Mouse (Mus musculus) heart, postnatal 0 days (tissue): ENCODE data around the gene Dnajb1. TPM values are rescaled to one million over a fixed set of nuclear protein-coding genes. Genes with fewer than 3 reads are reported as not detected.

Experiments
- ATAC-seq: fragments of 200-750 bp; cut with Nextera tagmentation; 2 replicates; pipeline ENCODE4 v1.8.0; 2017; ENCODE audit warnings: low read depth, moderate number of reproducible peaks, moderate library complexity; ENCODE audit not compliant: insufficient read depth
- DNase-seq: peaks from one replicate; pipeline ENCODE4 v3.0.0-alpha.2; 2016; ENCODE audit warnings: low spot score
- H3K27ac ChIP-seq: fragments of 300-500 bp; sonication (generic); 2 replicates; pipeline ENCODE4 v1.5.1; 2014; ENCODE audit warnings: low read depth, mild to moderate bottlenecking
- H3K27me3 ChIP-seq: fragments of 300-500 bp; sonication (generic); 2 replicates; pipeline ENCODE4 v1.6.1; 2014; ENCODE audit warnings: low read length, mixed read lengths; ENCODE audit not compliant: control insufficient read depth, insufficient read depth
- H3K36me3 ChIP-seq: fragments of 300-500 bp; sonication (generic); replicated peaks from 2 replicates; pipeline ENCODE4 v1.6.1; 2014; ENCODE audit warnings: low read length, mixed read lengths; ENCODE audit not compliant: control insufficient read depth, insufficient read depth
- H3K4me1 ChIP-seq: fragments of 300-500 bp; sonication (generic); 2 replicates; pipeline ENCODE4 v1.6.1; 2014; ENCODE audit warnings: antibody characterized with exemption; ENCODE audit not compliant: control insufficient read depth, insufficient read depth
- H3K4me2 ChIP-seq: fragments of 300-500 bp; sonication (generic); 2 replicates; pipeline ENCODE4 v1.6.1; 2014; ENCODE audit warnings: low read depth, mild to moderate bottlenecking, low read length, moderate library complexity
- H3K4me3 ChIP-seq: fragments of 300-500 bp; sonication (generic); 2 replicates; pipeline ENCODE4 v1.5.1; 2014; ENCODE audit warnings: low read depth, low read length
- H3K9ac ChIP-seq: fragments of 300-500 bp; sonication (generic); replicated peaks from 2 replicates; pipeline ENCODE4 v1.6.1; 2014; ENCODE audit warnings: low read depth, low read length, mixed read lengths
- H3K9me3 ChIP-seq: fragments of 300-500 bp; sonication (generic); replicated peaks from 2 replicates; pipeline ENCODE4 v1.6.1; 2016; ENCODE audit warnings: low read length; ENCODE audit not compliant: control insufficient read depth
- CTCF ChIP-seq: IDR thresholded peaks from 2 replicates; pipeline ENCODE4 v1.5.1; 2016; ENCODE audit warnings: antibody characterized with exemption, control low read depth, low read depth
- EP300 ChIP-seq: IDR thresholded peaks from 2 replicates; pipeline ENCODE4 v1.6.1; 2016; ENCODE audit warnings: antibody characterized with exemption, low read depth
- WGBS: fragments of 180-500 bp; shearing (Covaris S2); extraction: QIAGEN DNeasy Blood & Tissue Kit; methylation state at CpG from one replicate; pipeline ENCODE4 v1.1.7; 2014; 5-methylcytosine and 5-hydroxymethylcytosine counted together
- polyA plus RNA-seq: library from polyadenylated mRNA; unstranded; fragments of >200 nt; fragmentation: Nextera tagmentation; extraction: Ambion mirVana; gene quantifications from 2 replicates; pipeline ENCODE4 v1.2.1, GENCODE M21; 2015
- total RNA-seq: library from RNA; depleted of rRNA; stranded (reverse); fragments of >200 nt; gene quantifications from 2 replicates; pipeline ENCODE4 v1.2.3, GENCODE M21; 2014; ENCODE audit warnings: low replicate concordance

Dnajb1 gene
- total and polyA plus RNA-seq, 2 experiments from 2014 or later: 17.6 to 26.7 TPM

- no peak overlapping the region for H3K4me2 ChIP-seq
- peak; percentile 72 for TF ChIP-seq CTCF
- no peak for TF ChIP-seq EP300
- H3K27ac ChIP-seq: no peak overlapping the region
- no peaks in the 10 kb centered on the region for H3K9me3 ChIP-seq
- H3K9ac ChIP-seq: no peak overlapping the region
- peak; percentile 49; the same call in 1 of the 2 replicates for ATAC-seq
- no peak for DNase-seq
- no peaks in the 10 kb centered on the region for H3K36me3 ChIP-seq
- no peaks in the 10 kb centered on the region for H3K4me1 ChIP-seq
- WGBS: 36% methylated on average over 3 of the region's 3 CpGs
- H3K4me3 ChIP-seq: no peak overlapping the region
- no peaks in the 10 kb centered on the region for H3K27me3 ChIP-seq
Measured at GRCm38 (mm10) chr8:83624739-83625138, 16.7 kb downstream of the Dnajb1 start.

GRCm38 (mm10) chr8:83625676-83626299 lies 17.8 kb downstream of the Dnajb1 start:
- 68% methylated on average over 6 of the region's 6 CpGs for WGBS
- no peak for ATAC-seq
- H3K4me1 ChIP-seq: no peaks in the 10 kb centered on the region
- H3K4me3 ChIP-seq: no peak overlapping the region
- H3K27ac ChIP-seq: no peak overlapping the region
- no peak for DNase-seq
- no peaks in the 10 kb centered on the region for H3K27me3 ChIP-seq
- no peaks in the 10 kb centered on the region for H3K36me3 ChIP-seq
- no peak for TF ChIP-seq EP300
- TF ChIP-seq CTCF: no peak
- H3K9me3 ChIP-seq: no peaks in the 10 kb centered on the region
- H3K4me2 ChIP-seq: no peak overlapping the region
- no peak overlapping the region for H3K9ac ChIP-seq

GRCm38 (mm10) chr8:83632083-83632707 lies 24.2 kb downstream of the Dnajb1 start:
- 68% methylated on average over 7 of the region's 7 CpGs for WGBS
- H3K9ac ChIP-seq: no peak overlapping the region

GRCm38 (mm10) chr8:83638856-83639255 lies 30.9 kb downstream of the Dnajb1 start:
- ATAC-seq (no peak), DNase-seq (no peak)
- no peak overlapping the region for H3K9ac ChIP-seq
- no peak overlapping the region for H3K27ac ChIP-seq
- H3K27me3 ChIP-seq: no peaks in the 10 kb centered on the region
- no peak for TF ChIP-seq CTCF
- TF ChIP-seq EP300: no peak
- H3K4me2 ChIP-seq: no peak overlapping the region
- peaks cover 6% of the 10 kb centered on the region; the same call in 1 of the 2 replicates for H3K9me3 ChIP-seq
- no peaks in the 10 kb centered on the region for H3K4me1 ChIP-seq
- 68% methylated on average over 4 of the region's 4 CpGs for WGBS
- no peak overlapping the region for H3K4me3 ChIP-seq
- H3K36me3 ChIP-seq: no peaks in the 10 kb centered on the region

More at GRCm38 (mm10) chr8:83632083-83632707, 24.2 kb downstream of the Dnajb1 start:
- no peaks in the 10 kb centered on the region for H3K36me3 ChIP-seq
- no peak overlapping the region for H3K27ac ChIP-seq
- no peak for TF ChIP-seq CTCF
- no peak for TF ChIP-seq EP300
- H3K4me2 ChIP-seq: no peak overlapping the region
- no peak overlapping the region for H3K4me3 ChIP-seq
- ATAC-seq: no peak
- H3K9me3 ChIP-seq: peaks cover 6% of the 10 kb centered on the region; the same call in 1 of the 2 replicates
- H3K27me3 ChIP-seq: no peaks in the 10 kb centered on the region
- no peak for DNase-seq
- no peaks in the 10 kb centered on the region for H3K4me1 ChIP-seq

GRCm38 (mm10) chr8:83639649-83640048 lies 31.7 kb downstream of the Dnajb1 start:
- Histone ChIP-seq H3K27me3 (no peaks in the 10 kb centered on the region), H3K9me3 (peaks cover 6% of the 10 kb centered on the region; the same call in 1 of the 2 replicates), H3K4me1 (no peaks in the 10 kb centered on the region), H3K36me3 (no peaks in the 10 kb centered on the region), H3K27ac (no peak overlapping the region), H3K4me2 (no peak overlapping the region), H3K4me3 (no peak overlapping the region), H3K9ac (no peak overlapping the region)
- 62% methylated on average over 5 of the region's 5 CpGs for WGBS
- ATAC-seq (no peak), DNase-seq (no peak)
- TF ChIP-seq CTCF (no peak), EP300 (no peak)

GRCm38 (mm10) chr8:83647511-83647910 lies 39.5 kb downstream of the Dnajb1 start:
- Histone ChIP-seq H3K27ac (no peak overlapping the region), H3K4me3 (no peak overlapping the region), H3K4me1 (peaks cover 4% of the 10 kb centered on the region; the same call in 1 of the 2 replicates), H3K27me3 (no peaks in the 10 kb centered on the region), H3K9me3 (no peaks in the 10 kb centered on the region), H3K36me3 (no peaks in the 10 kb centered on the region), H3K9ac (no peak overlapping the region), H3K4me2 (no peak overlapping the region)
- TF ChIP-seq EP300: no peak
- 93% methylated on average over 11 of the region's 11 CpGs for WGBS
- DNase-seq: no peak
- no peak for ATAC-seq
